ENCODE assay signal across 13 mouse cellular contexts in the genomic region with DNA sequence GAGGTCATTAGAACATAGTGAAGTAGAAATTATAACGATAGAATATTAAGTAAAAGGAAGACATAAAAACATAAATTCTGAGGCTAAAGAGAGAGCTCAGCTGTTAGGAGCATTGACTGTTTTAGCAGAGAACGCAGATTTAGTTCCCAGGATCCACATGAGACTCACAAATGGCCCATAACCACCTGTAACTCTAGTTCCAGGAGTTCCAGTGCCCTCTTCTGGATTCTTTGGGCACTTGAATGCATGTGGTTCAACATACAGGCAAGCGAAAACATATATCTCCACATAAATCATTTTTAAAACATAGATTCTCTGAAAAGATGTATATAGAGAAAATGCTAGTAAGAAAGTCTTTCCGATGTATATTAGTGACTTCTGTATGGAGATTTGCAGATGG.
DNase-seq lines count a peak whose midpoint lies in the region; ATAC-seq and TF ChIP-seq lines count a peak whose summit lies in the region.
"Had no signal": no experiment of that assay in that cellular context is flagged by ENCODE, and none has a peak within 500 bp of the region (broad histone marks: within the 10 kb centered on the region; RNA-seq: fewer than 3 reads in every experiment).

No protein-coding gene starts in this region.

- no peak overlapping the region for H3K4me2 ChIP-seq in embryonic facial prominence, embryonic 11.5 days (ENCODE audit: low read depth, low read length)
- H3K4me2 ChIP-seq: kidney, embryonic 15.5 days had no signal

- 70% methylated on average over 4 of the region's 4 CpGs for WGBS in embryonic facial prominence, embryonic 11.5 days
- WGBS in embryonic facial prominence, embryonic 10.5 days: 73% methylated on average over 4 of the region's 4 CpGs

- TF ChIP-seq CTCF in left cerebral cortex, adult 2 months (IDR thresholded peaks at IDR 0.05): peak; percentile 44
- TF ChIP-seq CTCF in Patski (IDR thresholded peaks at IDR 0.05): peak; percentile 63

- H3K9ac ChIP-seq in embryonic facial prominence, embryonic 11.5 days (replicated peaks; ENCODE audit: low read length): no peak overlapping the region
- H3K9ac ChIP-seq: kidney, embryonic 15.5 days had no signal

- CTCF ChIA-PET in Patski (lab: Charles Lee): interaction anchor here (0.9 to 1.7 kb wide), 7 partner anchors 9 to 444 kb away, joined by 3 to 9 read pairs (median 3); no protein-coding TSS in a partner anchor

- ATAC-seq in embryonic facial prominence, embryonic 11.5 days (replicated peaks; ENCODE audit: insufficient number of reproducible peaks, low FRiP score, low TSS enrichment, low read depth): no peak
- no peak for ATAC-seq in Patski
- no peak for ATAC-seq in monocyte, adult 5-6 weeks (replicated peaks; ENCODE audit: insufficient number of reproducible peaks, low FRiP score, low TSS enrichment, poor library complexity, severe bottlenecking)

- H3K27ac ChIP-seq in embryonic facial prominence, embryonic 11.5 days (replicated peaks; ENCODE audit: low read depth, low read length): no peak overlapping the region
- H3K27ac ChIP-seq in embryonic facial prominence, embryonic 10.5 days (replicated peaks): no peak overlapping the region
- H3K27ac ChIP-seq in left cerebral cortex, adult 2 months: no peak overlapping the region
- H3K27ac ChIP-seq: heart, embryonic 10.5 days; hindbrain, embryonic 10.5 days; kidney, embryonic 15.5 days had no signal

- POLR2A ChIA-PET in Patski (lab: Charles Lee): no interaction called here

- in situ Hi-C loops in Patski (cut with MboI; ENCODE audit: low pct_unique_long_range_greater_than_20kb): loop anchor here (10.0 kb wide), 2 partner anchors 53 to 163 kb away; no protein-coding TSS in a partner anchor

- no peaks in the 10 kb centered on the region for H3K36me3 ChIP-seq in embryonic facial prominence, embryonic 11.5 days (replicated peaks; ENCODE audit: control insufficient read depth, insufficient read depth, low read depth, low read length)
- H3K36me3 ChIP-seq in embryonic facial prominence, embryonic 10.5 days (replicated peaks): no peaks in the 10 kb centered on the region
- H3K36me3 ChIP-seq: heart, embryonic 10.5 days; hindbrain, embryonic 10.5 days; kidney, embryonic 15.5 days had no signal

- DNase-seq in embryonic facial prominence, embryonic 11.5 days (ENCODE audit: low spot score): peak; percentile 48
- no peak for DNase-seq in embryonic facial prominence, embryonic 10.5 days (ENCODE audit: low spot score)
- DNase-seq in left cerebral cortex, adult 2 months (ENCODE audit: extremely low spot score in 1 of 2, low spot score in 2 of 2): no peak
- DNase-seq in left cerebral cortex, adult 8-10 months (ENCODE audit: low spot score in 2 of 2): no peak
- DNase-seq in Patski (ENCODE audit: low read depth, low spot score): no peak
- DNase-seq in forelimb bud, embryonic 11.5 days (ENCODE audit: low read depth, low spot score): peak; percentile 18
- no peak for DNase-seq in gastrocnemius, adult 8-10 months (ENCODE audit: low spot score in 2 of 2)
- DNase-seq: cerebellum, adult 18-20 months; layer of hippocampus, postnatal 36 days had no signal

- intact Hi-C loops in left cerebral cortex, adult 2 months (cut with DNase I): loop anchor here (2.0 kb wide), 1 partner anchor 157 kb away; the partner anchor contains the start of gene Ptgs2

- no peaks in the 10 kb centered on the region for H3K9me3 ChIP-seq in embryonic facial prominence, embryonic 11.5 days (replicated peaks; ENCODE audit: control insufficient read depth, low read length)
- no peaks in the 10 kb centered on the region for H3K9me3 ChIP-seq in embryonic facial prominence, embryonic 10.5 days
- H3K9me3 ChIP-seq: heart, embryonic 10.5 days; hindbrain, embryonic 10.5 days; kidney, embryonic 15.5 days had no signal

- H3K27me3 ChIP-seq in embryonic facial prominence, embryonic 11.5 days (ENCODE audit: control insufficient read depth, insufficient read depth, low read length): no peaks in the 10 kb centered on the region
- H3K27me3 ChIP-seq in embryonic facial prominence, embryonic 10.5 days (replicated peaks; ENCODE audit: low read depth, poor library complexity, severe bottlenecking): no peaks in the 10 kb centered on the region
- no peaks in the 10 kb centered on the region for H3K27me3 ChIP-seq in Patski
- H3K27me3 ChIP-seq: kidney, embryonic 15.5 days had no signal

- no peak overlapping the region for H3K4me3 ChIP-seq in embryonic facial prominence, embryonic 11.5 days (ENCODE audit: low read depth, low read length)
- no peak overlapping the region for H3K4me3 ChIP-seq in embryonic facial prominence, embryonic 10.5 days
- no peak overlapping the region for H3K4me3 ChIP-seq in left cerebral cortex, adult 2 months
- H3K4me3 ChIP-seq: heart, embryonic 10.5 days; hindbrain, embryonic 10.5 days; kidney, embryonic 15.5 days had no signal

- no peaks in the 10 kb centered on the region for H3K4me1 ChIP-seq in embryonic facial prominence, embryonic 11.5 days (ENCODE audit: control insufficient read depth, insufficient read depth, low read length)
- H3K4me1 ChIP-seq in embryonic facial prominence, embryonic 10.5 days: no peaks in the 10 kb centered on the region
- H3K4me1 ChIP-seq: heart, embryonic 10.5 days; hindbrain, embryonic 10.5 days; kidney, embryonic 15.5 days had no signal

Comparison
In these comparisons a context has a peak if more than half of its experiments do, and no peak if none do; other contexts are left out.
1. DNase-seq: peak in embryonic facial prominence, embryonic 11.5 days (single experiment) and forelimb bud, embryonic 11.5 days (single experiment); none in embryonic facial prominence, embryonic 10.5 days (single experiment), left cerebral cortex, adult 2 months (0 of 2), left cerebral cortex, adult 8-10 months (0 of 2), Patski (single experiment) and gastrocnemius, adult 8-10 months (0 of 2).